13 mouse cellular contexts compared by ENCODE assay signal in the genomic region with DNA sequence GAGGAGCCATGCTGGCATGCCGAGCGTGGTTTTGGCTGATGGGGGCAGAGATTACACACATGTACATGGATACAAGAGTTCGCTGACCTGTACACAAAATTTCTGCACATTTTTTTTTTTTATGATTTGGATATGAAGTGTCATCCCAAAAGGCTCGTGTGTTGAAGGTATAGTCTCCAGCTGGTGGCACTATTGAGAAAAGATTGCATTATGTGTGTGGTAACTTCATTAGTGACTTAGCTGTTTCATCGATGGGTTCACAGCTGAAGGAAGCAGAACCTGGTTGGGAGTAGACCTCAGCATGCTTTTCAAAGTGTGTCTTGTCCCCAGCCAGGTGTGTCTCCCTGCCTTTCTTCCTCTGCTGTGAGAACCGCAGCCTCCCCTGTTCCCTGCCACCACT. TPM values are rescaled to one million over a fixed set of nuclear protein-coding genes. Genes with fewer than 3 reads are reported as not detected.
DNase-seq lines count a peak whose midpoint lies in the region; ATAC-seq and TF ChIP-seq lines count a peak whose summit lies in the region.
"Had no signal": no experiment of that assay in that cellular context is flagged by ENCODE, and none has a peak within 500 bp of the region (broad histone marks: within the 10 kb centered on the region; RNA-seq: fewer than 3 reads in every experiment).

No protein-coding gene starts in this region.

- 76% methylated on average over 6 of the region's 6 CpGs for WGBS in hindbrain, embryonic 14.5 days
- WGBS in hindbrain, embryonic 11.5 days: 80% methylated on average over 6 of the region's 6 CpGs
- 73% methylated on average over 6 of the region's 6 CpGs for WGBS in midbrain, postnatal 0 days
- WGBS in midbrain, embryonic 10.5 days: 80% methylated on average over 6 of the region's 6 CpGs

- no peaks in the 10 kb centered on the region for H3K36me3 ChIP-seq in hindbrain, embryonic 14.5 days (replicated peaks; ENCODE audit: control insufficient read depth, insufficient read depth)
- H3K36me3 ChIP-seq in hindbrain, embryonic 11.5 days (ENCODE audit: control insufficient read depth, insufficient read depth, low read length): no peaks in the 10 kb centered on the region
- H3K36me3 ChIP-seq in midbrain, postnatal 0 days (ENCODE audit: insufficient read depth, low read length): no peaks in the 10 kb centered on the region
- no peaks in the 10 kb centered on the region for H3K36me3 ChIP-seq in midbrain, embryonic 10.5 days
- H3K36me3 ChIP-seq: embryonic facial prominence, embryonic 13.5 days; G1E; heart, embryonic 12.5 days; limb, embryonic 12.5 days had no signal

- H3K4me1 ChIP-seq in hindbrain, embryonic 14.5 days (replicated peaks; ENCODE audit: control insufficient read depth, insufficient read depth, low read length): no peaks in the 10 kb centered on the region
- H3K4me1 ChIP-seq in hindbrain, embryonic 11.5 days (replicated peaks; ENCODE audit: control insufficient read depth, insufficient read depth, low read length): no peaks in the 10 kb centered on the region
- H3K4me1 ChIP-seq in midbrain, postnatal 0 days (ENCODE audit: insufficient read depth, low read length): no peaks in the 10 kb centered on the region
- no peaks in the 10 kb centered on the region for H3K4me1 ChIP-seq in midbrain, embryonic 10.5 days
- H3K4me1 ChIP-seq: embryonic facial prominence, embryonic 13.5 days; heart, embryonic 12.5 days; limb, embryonic 12.5 days had no signal

- H3K9me3 ChIP-seq in hindbrain, embryonic 14.5 days (ENCODE audit: control insufficient read depth, low read length): no peaks in the 10 kb centered on the region
- no peaks in the 10 kb centered on the region for H3K9me3 ChIP-seq in hindbrain, embryonic 11.5 days (ENCODE audit: control insufficient read depth, low read length)
- no peaks in the 10 kb centered on the region for H3K9me3 ChIP-seq in midbrain, postnatal 0 days (ENCODE audit: low read length)
- H3K9me3 ChIP-seq in midbrain, embryonic 10.5 days (replicated peaks): no peaks in the 10 kb centered on the region
- H3K9me3 ChIP-seq: embryonic facial prominence, embryonic 13.5 days; G1E; heart, embryonic 12.5 days; limb, embryonic 12.5 days had no signal

- no peak overlapping the region for H3K27ac ChIP-seq in hindbrain, embryonic 14.5 days
- no peak overlapping the region for H3K27ac ChIP-seq in hindbrain, embryonic 11.5 days (ENCODE audit: low read depth, low read length)
- no peak overlapping the region for H3K27ac ChIP-seq in midbrain, postnatal 0 days (ENCODE audit: low read depth, low read length)
- H3K27ac ChIP-seq in midbrain, embryonic 10.5 days (replicated peaks): no peak overlapping the region
- H3K27ac ChIP-seq: embryonic facial prominence, embryonic 13.5 days; limb, embryonic 12.5 days had no signal

- H3K9ac ChIP-seq in hindbrain, embryonic 14.5 days: no peak overlapping the region
- no peak overlapping the region for H3K9ac ChIP-seq in hindbrain, embryonic 11.5 days (ENCODE audit: low read depth, low read length)
- H3K9ac ChIP-seq in midbrain, postnatal 0 days (replicated peaks; ENCODE audit: low read length, poor library complexity, severe bottlenecking): no peak overlapping the region
- H3K9ac ChIP-seq: heart, embryonic 12.5 days; limb, embryonic 12.5 days had no signal

- H3K4me2 ChIP-seq in hindbrain, embryonic 14.5 days (replicated peaks): no peak overlapping the region
- H3K4me2 ChIP-seq in hindbrain, embryonic 11.5 days (replicated peaks; ENCODE audit: low read depth, low read length): no peak overlapping the region
- H3K4me2 ChIP-seq in midbrain, postnatal 0 days (ENCODE audit: low read depth, low read length, poor library complexity, severe bottlenecking): no peak overlapping the region
- H3K4me2 ChIP-seq: embryonic facial prominence, embryonic 13.5 days; heart, embryonic 12.5 days; limb, embryonic 12.5 days had no signal

- no peaks in the 10 kb centered on the region for H3K27me3 ChIP-seq in hindbrain, embryonic 14.5 days (ENCODE audit: control insufficient read depth, insufficient read depth, low read length)
- no peaks in the 10 kb centered on the region for H3K27me3 ChIP-seq in hindbrain, embryonic 11.5 days (ENCODE audit: control insufficient read depth, insufficient read depth, low read length)
- H3K27me3 ChIP-seq in midbrain, postnatal 0 days (ENCODE audit: insufficient read depth, low read length): no peaks in the 10 kb centered on the region
- no peaks in the 10 kb centered on the region for H3K27me3 ChIP-seq in midbrain, embryonic 10.5 days (ENCODE audit: low read depth, poor library complexity, severe bottlenecking)

- ATAC-seq in hindbrain, embryonic 14.5 days (ENCODE audit: low FRiP score): no peak
- no peak for ATAC-seq in hindbrain, embryonic 11.5 days (ENCODE audit: low FRiP score)
- no peak for ATAC-seq in midbrain, postnatal 0 days (ENCODE audit: low FRiP score)

- TF ChIP-seq CTCF in midbrain, postnatal 0 days (IDR thresholded peaks at IDR 0.05): peak; percentile 65

- DNase-seq in hindbrain, embryonic 14.5 days (ENCODE audit: low spot score): peak; percentile 61
- no peak for DNase-seq in hindbrain, embryonic 11.5 days (ENCODE audit: low spot score)
- peak; percentile 57 for DNase-seq in midbrain, postnatal 0 days (ENCODE audit: low spot score)
- no peak for DNase-seq in midbrain, embryonic 10.5 days (ENCODE audit: low spot score)
- peak; percentile 3 for DNase-seq in embryo, embryonic 9.5 days (ENCODE audit: extremely low spot score)
- DNase-seq in urinary bladder, adult 18-20 months (ENCODE audit: low spot score in 2 of 2): no peak
- DNase-seq in cerebellum, postnatal 36 days: no peak

- H3K4me3 ChIP-seq in hindbrain, embryonic 14.5 days (replicated peaks; ENCODE audit: low read length): no peak overlapping the region
- no peak overlapping the region for H3K4me3 ChIP-seq in hindbrain, embryonic 11.5 days (ENCODE audit: low read depth, low read length)
- H3K4me3 ChIP-seq in midbrain, postnatal 0 days (ENCODE audit: low read depth, low read length): no peak overlapping the region
- H3K4me3 ChIP-seq in midbrain, embryonic 10.5 days: no peak overlapping the region
- H3K4me3 ChIP-seq: embryonic facial prominence, embryonic 13.5 days; heart, embryonic 12.5 days; limb, embryonic 12.5 days had no signal

RNA-seq across cellular contexts. Expression of a gene that starts 1.8 kb away (rescaled TPM):
- 0.78 and 1.0 TPM in 2 replicates for polyA plus RNA-seq in hindbrain, embryonic 14.5 days (2014; fragmentation: Nextera tagmentation; extraction: Ambion mirVana)
- polyA plus RNA-seq in hindbrain, embryonic 11.5 days (2014; fragmentation: Nextera tagmentation; extraction: Ambion mirVana): not detected in 2 replicates
- total RNA-seq in midbrain, postnatal 0 days (2014; rRNA removed): not detected in 2 replicates
- 2.9 and 3.6 TPM in 2 replicates for polyA plus RNA-seq in midbrain, postnatal 0 days (2015; fragmentation: Nextera tagmentation; extraction: Ambion mirVana)
- not detected in 2 replicates for polyA plus RNA-seq in midbrain, embryonic 10.5 days (2016; fragmentation: Nextera tagmentation; extraction: Ambion mirVana)
- total RNA-seq: G1E; layer of hippocampus, adult 18-20 months had no signal
- polyA plus RNA-seq: G1E; heart, embryonic 12.5 days; spleen, adult 2 months had no signal

RNA-seq across cellular contexts. Expression of a gene that starts 41.4 kb away (rescaled TPM):
- 0.40 and 0.86 TPM in 2 replicates for polyA plus RNA-seq in hindbrain, embryonic 14.5 days (2014; fragmentation: Nextera tagmentation; extraction: Ambion mirVana)
- polyA plus RNA-seq in hindbrain, embryonic 11.5 days (2014; fragmentation: Nextera tagmentation; extraction: Ambion mirVana): not detected in 2 replicates
- total RNA-seq in midbrain, postnatal 0 days (2014; rRNA removed): 1.1 and 1.3 TPM in 2 replicates
- 1.1 and 2.0 TPM in 2 replicates for polyA plus RNA-seq in midbrain, postnatal 0 days (2015; fragmentation: Nextera tagmentation; extraction: Ambion mirVana)
- polyA plus RNA-seq in midbrain, embryonic 10.5 days (2016; fragmentation: Nextera tagmentation; extraction: Ambion mirVana): not detected in 2 replicates
- polyA plus RNA-seq: embryonic facial prominence, embryonic 13.5 days; G1E; heart, embryonic 12.5 days had no signal

Comparison
In these comparisons a context has a peak if more than half of its experiments do, and no peak if none do; other contexts are left out.
1. DNase-seq: peak in hindbrain, embryonic 14.5 days (single experiment), midbrain, postnatal 0 days (single experiment) and embryo, embryonic 9.5 days (single experiment); none in hindbrain, embryonic 11.5 days (single experiment), midbrain, embryonic 10.5 days (single experiment), urinary bladder, adult 18-20 months (0 of 2) and cerebellum, postnatal 36 days (0 of 2).